In genomic region chr4:44943480-44943879, GRCm38 (mm10) we compare ENCODE assay signal across 27 mouse cellular contexts. TPM values are rescaled to one million over a fixed set of nuclear protein-coding genes. Genes with fewer than 3 reads are reported as not detected.
A peak's percentile ranks its signal among the peaks of the same experiment; 100 is the strongest.
DNase-seq lines count a peak whose midpoint lies in the region; ATAC-seq and TF ChIP-seq lines count a peak whose summit lies in the region.
"Had no signal": no experiment of that assay in that cellular context is flagged by ENCODE, and none has a peak within 500 bp of the region (broad histone marks: within the 10 kb centered on the region; RNA-seq: fewer than 3 reads in every experiment).

No protein-coding gene starts in this region.

- no peak for ATAC-seq in kidney, embryonic 14.5 days (ENCODE audit: low FRiP score, low TSS enrichment)
- ATAC-seq in kidney, embryonic 15.5 days (replicated peaks; ENCODE audit: low FRiP score), result peak; percentile 61
- ATAC-seq: hindbrain, postnatal 0 days; intestine, embryonic 15.5 days; liver, postnatal 0 days; midbrain, embryonic 15.5 days had no signal

- 65% methylated on average over 6 of the region's 6 CpGs for WGBS in kidney, embryonic 14.5 days
- WGBS in bone marrow, adult 2 months, result 78% methylated on average over 6 of the region's 6 CpGs
- 73% methylated on average over 6 of the region's 6 CpGs for WGBS in kidney, embryonic 15.5 days

- H3K4me2 ChIP-seq in kidney, embryonic 14.5 days (replicated peaks; ENCODE audit: low read depth, low read length), result no peak overlapping the region
- no peak overlapping the region for H3K4me2 ChIP-seq in kidney, embryonic 15.5 days
- H3K4me2 ChIP-seq: forebrain, embryonic 12.5 days; heart, embryonic 11.5 days; hindbrain, embryonic 12.5 days; intestine, embryonic 15.5 days; limb, embryonic 12.5 days; liver, embryonic 11.5 days; midbrain, embryonic 15.5 days had no signal

- H3K27ac ChIP-seq in kidney, embryonic 14.5 days (ENCODE audit: low read depth, low read length), result no peak overlapping the region; the same call in 1 of the 2 replicates
- H3K27ac ChIP-seq in bone marrow, adult 2 months (ENCODE audit: control insufficient read depth, insufficient read depth, low read depth, low read length, poor library complexity), result peak overlapping the region; percentile 34
- peak overlapping the region; percentile 56 for H3K27ac ChIP-seq in kidney, embryonic 15.5 days
- H3K27ac ChIP-seq: forebrain, embryonic 12.5 days; hindbrain, embryonic 12.5 days; hindbrain, postnatal 0 days; intestine, embryonic 15.5 days; limb, embryonic 12.5 days; macrophage; midbrain, embryonic 15.5 days had no signal

- no peaks in the 10 kb centered on the region for H3K9me3 ChIP-seq in kidney, embryonic 14.5 days (ENCODE audit: control insufficient read depth, low read length)
- no peaks in the 10 kb centered on the region for H3K9me3 ChIP-seq in kidney, embryonic 15.5 days (replicated peaks)
- H3K9me3 ChIP-seq: forebrain, embryonic 12.5 days; hindbrain, embryonic 12.5 days; intestine, embryonic 15.5 days; limb, embryonic 12.5 days; midbrain, embryonic 15.5 days had no signal

- TF ChIP-seq CTCF in bone marrow, adult 2 months (IDR thresholded peaks at IDR 0.05; ENCODE audit: control insufficient read depth, insufficient read depth, low read length), result no peak

- H3K27me3 ChIP-seq in kidney, embryonic 14.5 days (ENCODE audit: control insufficient read depth, insufficient read depth, low read length), result no peaks in the 10 kb centered on the region
- H3K27me3 ChIP-seq in kidney, embryonic 15.5 days, result no peaks in the 10 kb centered on the region
- H3K27me3 ChIP-seq: hindbrain, embryonic 12.5 days; intestine, embryonic 15.5 days; limb, embryonic 12.5 days; midbrain, embryonic 15.5 days had no signal

- H3K4me1 ChIP-seq in kidney, embryonic 14.5 days (ENCODE audit: control insufficient read depth, insufficient read depth, low read length), result no peaks in the 10 kb centered on the region; the same call in 1 of the 2 replicates
- peaks cover 9% of the 10 kb centered on the region for H3K4me1 ChIP-seq in bone marrow, adult 2 months (ENCODE audit: control insufficient read depth, insufficient read depth, low read length)
- H3K4me1 ChIP-seq in kidney, embryonic 15.5 days, result peaks cover 4% of the 10 kb centered on the region; the same call in 1 of the 2 replicates
- H3K4me1 ChIP-seq: forebrain, embryonic 12.5 days; intestine, embryonic 15.5 days; limb, embryonic 12.5 days; midbrain, embryonic 15.5 days had no signal

- H3K36me3 ChIP-seq in kidney, embryonic 14.5 days (ENCODE audit: control insufficient read depth, insufficient read depth, low read length), result no peaks in the 10 kb centered on the region
- H3K36me3 ChIP-seq in kidney, embryonic 15.5 days, result no peaks in the 10 kb centered on the region
- H3K36me3 ChIP-seq: forebrain, embryonic 12.5 days; hindbrain, embryonic 12.5 days; intestine, embryonic 15.5 days; limb, embryonic 12.5 days; midbrain, embryonic 15.5 days had no signal

- TF ChIP-seq POLR2A in bone marrow, adult 2 months (IDR thresholded peaks at IDR 0.05; ENCODE audit: borderline replicate concordance, control insufficient read depth, low read depth, low read length), result no peak

- peak; percentile 80 for DNase-seq in kidney, adult 11 months
- DNase-seq in kidney, postnatal 25 days, result peak; percentile 60 to 80
- DNase-seq in lung, postnatal 36 days, result no peak
- no peak for DNase-seq in heart, adult 11 months
- DNase-seq in frontal cortex, postnatal 36 days (ENCODE audit: low spot score in 2 of 2), result no peak
- DNase-seq: adrenal gland, postnatal 25 days; cerebellum, adult 18-20 months; cerebellum, postnatal 14 days; gastrocnemius, postnatal 14 days; heart, postnatal 36 days; liver, postnatal 0 days; right cerebral cortex, adult 18-20 months; right cerebral cortex, postnatal 4 days; thymus, postnatal 4 days had no signal

- no peak overlapping the region for H3K4me3 ChIP-seq in kidney, embryonic 14.5 days (ENCODE audit: low read length)
- H3K4me3 ChIP-seq in bone marrow, adult 2 months (replicated peaks; ENCODE audit: control insufficient read depth, low read depth, low read length), result no peak overlapping the region
- H3K4me3 ChIP-seq in kidney, embryonic 15.5 days (replicated peaks), result no peak overlapping the region
- H3K4me3 ChIP-seq: erythroblast, embryonic 14.5 days; forebrain, embryonic 12.5 days; hindbrain, embryonic 12.5 days; intestine, embryonic 15.5 days; limb, embryonic 12.5 days; midbrain, embryonic 15.5 days had no signal

- no peak overlapping the region for H3K9ac ChIP-seq in kidney, embryonic 14.5 days (ENCODE audit: low read depth, low read length)
- H3K9ac ChIP-seq in kidney, embryonic 15.5 days, result no peak overlapping the region
- H3K9ac ChIP-seq: forebrain, embryonic 12.5 days; hindbrain, embryonic 12.5 days; intestine, embryonic 15.5 days; limb, embryonic 12.5 days; liver, postnatal 0 days; midbrain, embryonic 15.5 days had no signal

RNA-seq across cellular contexts. Expression of gene Grhpr, which starts 37.7 kb away (rescaled TPM):
- 60.2 and 65.4 TPM in 2 replicates for polyA plus RNA-seq in kidney, embryonic 14.5 days (2014; fragmentation: Nextera tagmentation; extraction: Ambion mirVana)
- polyA plus RNA-seq in bone marrow, adult 2 months (2011; ENCODE audit: insufficient read depth, insufficient read length, low replicate concordance, missing spikeins), result 5.9 and 8.7 TPM in 2 replicates
- 86.7 and 97.2 TPM in 2 replicates for polyA plus RNA-seq in kidney, embryonic 15.5 days (2015; fragmentation: Nextera tagmentation; extraction: Ambion mirVana)

Comparison
In these comparisons a context has a peak if more than half of its experiments do, and no peak if none do; other contexts are left out.
1. DNase-seq: peak in kidney, adult 11 months (single experiment) and kidney, postnatal 25 days (2 of 2); none in lung, postnatal 36 days (single experiment), heart, adult 11 months (single experiment) and frontal cortex, postnatal 36 days (0 of 2).